ENCODE assay signal across 1 mouse cellular context in the genomic region with DNA sequence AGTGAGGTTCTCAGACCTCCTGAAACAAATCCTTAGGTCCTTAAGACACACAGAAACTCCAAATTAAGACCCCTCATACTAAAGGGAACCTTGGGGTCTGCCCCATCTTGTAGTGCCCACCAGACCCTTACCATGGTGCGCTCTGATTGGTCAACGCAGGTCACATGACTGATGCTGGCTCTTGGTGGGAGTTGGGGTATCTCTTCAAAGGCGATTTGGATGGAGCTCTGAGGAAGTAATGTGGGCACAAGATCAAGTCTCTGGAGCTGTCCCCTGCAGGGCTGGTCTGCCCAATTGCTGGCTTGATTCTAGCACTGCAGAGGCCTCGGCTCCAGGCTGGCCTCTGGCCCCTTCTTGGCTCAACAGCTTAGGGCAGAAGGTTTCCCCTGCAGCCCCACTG.
TF ChIP-seq lines count a peak whose summit lies in the region.

No protein-coding gene starts in this region.

TF ChIP-seq in CH12.LX, 34 proteins besides CTCF, POLR2A, EP300 and RAD21:
- TF ChIP-seq ETS1 (conservative IDR thresholded peaks at IDR 0.05; ENCODE audit: low read depth, low read length) (no peak), USF2 (conservative IDR thresholded peaks at IDR 0.05; ENCODE audit: low read depth, low read length) (peak; percentile 17; the same call in 1 of the 2 replicates)
